Mouse (Mus musculus): Measurements from ENCODE around the gene 4933414I15Rik.

GRCm38 (mm10) chr11:50932040-50932439, 11.5 kb downstream of the 4933414I15Rik start:
- no peak for TF ChIP-seq CTCF (conservative IDR thresholded peaks at IDR 0.05; ENCODE audit: insufficient read depth, insufficient read length, low read depth, low read length)
- TF ChIP-seq POLR2A (IDR thresholded peaks at IDR 0.05; ENCODE audit: low read depth, low read length), result no peak
